Mouse (Mus musculus): ENCODE data around the gene Tank.

- no peak for TF ChIP-seq USF1 (IDR thresholded peaks at IDR 0.05; ENCODE audit: low read depth)
- TF ChIP-seq MYOD1 (IDR thresholded peaks at IDR 0.05; ENCODE audit: control insufficient read depth, insufficient read length, low read depth), result no peak
These were observed 108.1 kb downstream of the Tank start for GRCm38 (mm10) chr2:61686533-61686932.
